Mouse (Mus musculus): ENCODE measurements around the gene Fen1. TPM values are rescaled to one million over a fixed set of nuclear protein-coding genes. Genes with fewer than 3 reads are reported as not detected.
A peak's percentile ranks its signal among the peaks of the same experiment; 100 is the strongest.

Gene Fen1
- polyA plus RNA-seq, 1 experiment: 83.7 TPM

DNA sequence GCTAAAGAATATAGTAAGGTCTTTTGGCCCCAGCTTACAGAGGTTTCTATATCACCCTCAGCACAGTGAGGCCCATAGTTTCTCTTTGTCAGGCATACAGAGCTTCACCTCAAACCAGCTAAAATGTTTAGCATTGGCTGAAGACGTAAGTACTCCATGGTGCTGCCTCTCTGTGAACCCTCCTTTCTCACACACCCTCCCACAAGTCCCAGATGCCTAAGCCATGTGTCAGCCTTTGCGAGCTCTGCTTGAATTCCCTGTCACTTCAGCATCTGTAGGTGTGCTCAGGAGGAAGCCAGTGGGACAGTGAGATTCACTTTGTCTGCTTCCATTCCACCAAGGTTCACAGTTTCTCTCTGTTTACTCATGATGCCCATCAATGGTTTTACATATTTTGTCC, 46.2 kb downstream of the Fen1 start:
- no peaks in the 10 kb centered on the region for H3K36me3 ChIP-seq (ENCODE audit: control insufficient read depth, insufficient read depth)
- no peak overlapping the region for H3ac ChIP-seq (ENCODE audit: control insufficient read depth, insufficient read length, low read depth)
- H3K79me3 ChIP-seq (ENCODE audit: low read depth): no peaks in the 10 kb centered on the region

DNA sequence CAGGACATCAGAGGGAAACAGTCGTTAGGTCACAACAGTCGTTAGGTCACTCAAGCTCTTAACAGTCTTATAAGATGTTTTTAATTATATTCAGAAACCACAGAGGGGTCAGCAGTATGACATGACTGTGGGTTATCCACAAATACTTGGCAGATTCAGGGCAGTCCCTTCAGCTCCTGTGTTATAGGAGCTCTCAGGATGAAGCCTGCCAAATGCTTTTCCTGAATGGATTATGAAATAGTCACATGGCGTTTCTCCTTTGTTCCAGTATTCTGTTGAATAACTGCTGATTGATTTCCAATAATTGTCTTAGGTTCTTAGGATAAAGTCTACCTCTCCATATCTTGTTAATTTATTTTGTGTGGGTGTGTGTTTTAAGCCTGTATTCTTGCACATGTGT, 54.8 kb downstream of the Fen1 start:
- Histone ChIP-seq H3K36me3 (ENCODE audit: control insufficient read depth, insufficient read depth) (no peaks in the 10 kb centered on the region), H3ac (ENCODE audit: control insufficient read depth, insufficient read length, low read depth) (no peak overlapping the region), H3K4me3 (ENCODE audit: insufficient read depth, poor library complexity, severe bottlenecking) (no peak overlapping the region), H3K79me2 (ENCODE audit: control insufficient read depth, insufficient read depth) (no peaks in the 10 kb centered on the region), H3K27me3 (ENCODE audit: control insufficient read depth, insufficient read depth, insufficient read length) (no peaks in the 10 kb centered on the region), H3K79me3 (ENCODE audit: low read depth) (no peaks in the 10 kb centered on the region)
- no peak for TF ChIP-seq USF1 (IDR thresholded peaks at IDR 0.05; ENCODE audit: low read depth)
- no peak for TF ChIP-seq MAX (IDR thresholded peaks at IDR 0.05)
- TF ChIP-seq MYOD1 (IDR thresholded peaks at IDR 0.05; ENCODE audit: control insufficient read depth, insufficient read length, low read depth): no peak
- no peak for TF ChIP-seq CTCF (IDR thresholded peaks at IDR 0.05; ENCODE audit: control insufficient read depth, insufficient read depth, insufficient read length)
- no peak for TF ChIP-seq CEBPB (IDR thresholded peaks at IDR 0.05; ENCODE audit: low read depth)
- no peak for TF ChIP-seq FOSL1 (IDR thresholded peaks at IDR 0.05; ENCODE audit: insufficient read depth, low read length, poor library complexity, severe bottlenecking)
- no peak for TF ChIP-seq MYOG (IDR thresholded peaks at IDR 0.05; ENCODE audit: control insufficient read depth, extremely low read depth, insufficient read length)

More for the DNA sequence above, 46.2 kb downstream of the Fen1 start:
- H3K79me2 ChIP-seq (ENCODE audit: control insufficient read depth, insufficient read depth): no peaks in the 10 kb centered on the region
- no peak for TF ChIP-seq USF1 (IDR thresholded peaks at IDR 0.05; ENCODE audit: low read depth)
- TF ChIP-seq MYOD1 (IDR thresholded peaks at IDR 0.05; ENCODE audit: control insufficient read depth, insufficient read length, low read depth): no peak
- TF ChIP-seq FOSL1 (IDR thresholded peaks at IDR 0.05; ENCODE audit: insufficient read depth, low read length, poor library complexity, severe bottlenecking): no peak
- no peak for TF ChIP-seq MAX (IDR thresholded peaks at IDR 0.05)
- no peak for TF ChIP-seq CEBPB (IDR thresholded peaks at IDR 0.05; ENCODE audit: low read depth)
- no peak overlapping the region for H3K4me3 ChIP-seq (ENCODE audit: insufficient read depth, poor library complexity, severe bottlenecking)
- no peaks in the 10 kb centered on the region for H3K27me3 ChIP-seq (ENCODE audit: control insufficient read depth, insufficient read depth, insufficient read length)

Small RNA genes lying within 50 kb of the gene (microRNA-seq; reads per million reads assigned to microRNA genes)
- 0.48 reads per million, percentile 8 among the genes with 10 or more reads in this experiment for gene Mir6993 (ENCODE audit: borderline microRNAs expressed)

Other genes with a start within 250 kb of the Fen1 start
- 4,975 TPM for gene Fth1, start 223.6 kb downstream of the Fen1 start, polyA plus RNA-seq (2012; fragmentation: generic; extraction: Trizol)
- gene Best1, start 202.5 kb downstream of the Fen1 start, polyA plus RNA-seq (2012; fragmentation: generic; extraction: Trizol): 0.09 TPM
- 4.5 TPM for gene Rab3il1, start 202.5 kb downstream of the Fen1 start, polyA plus RNA-seq (2012; fragmentation: generic; extraction: Trizol)
- 161 TPM for gene Fads3, start 162.6 kb downstream of the Fen1 start, polyA plus RNA-seq (2012; fragmentation: generic; extraction: Trizol)
- 72.6 TPM for gene Fads2, start 102.4 kb downstream of the Fen1 start, polyA plus RNA-seq (2012; fragmentation: generic; extraction: Trizol)
- 62.3 TPM for gene Fads1, start 21.3 kb downstream of the Fen1 start, polyA plus RNA-seq (2012; fragmentation: generic; extraction: Trizol)
- 339 TPM for gene Tmem258, start 155 bp downstream of the Fen1 start, polyA plus RNA-seq (2012; fragmentation: generic; extraction: Trizol)
- 0.21 TPM for gene Myrf, start 36.6 kb upstream of the Fen1 start, polyA plus RNA-seq (2012; fragmentation: generic; extraction: Trizol)
- gene Dagla, start 100.7 kb upstream of the Fen1 start, polyA plus RNA-seq (2012; fragmentation: generic; extraction: Trizol): 8.3 TPM
- 0.23 TPM for gene Syt7, start 184.9 kb upstream of the Fen1 start, polyA plus RNA-seq (2012; fragmentation: generic; extraction: Trizol)

Measured in C2C12 (cell line).